Mouse (Mus musculus) liver, embryonic 13.5 days (tissue): ENCODE results near the gene Satb1. TPM values are rescaled to one million over a fixed set of nuclear protein-coding genes. Genes with fewer than 3 reads are reported as not detected.
A peak's percentile ranks its signal among the peaks of the same experiment; 100 is the strongest.

Source experiments
- ATAC-seq: fragments of 200-750 bp; cut with Nextera tagmentation; 2 replicates; pipeline ENCODE4 v1.8.0; 2017; ENCODE audit warnings: low read depth, mild to moderate bottlenecking, moderate number of reproducible peaks, moderate library complexity
- DNase-seq: peaks from one replicate; pipeline ENCODE4 v3.0.0; 2022
- H3K27ac ChIP-seq: fragments of 300-500 bp; sonication (generic); 2 replicates; pipeline ENCODE4 v1.5.1; 2015; ENCODE audit warnings: moderate library complexity, mild to moderate bottlenecking, inconsistent platforms
- H3K27me3 ChIP-seq: fragments of 300-500 bp; sonication (generic); 2 replicates; pipeline ENCODE4 v1.6.1; 2015; ENCODE audit warnings: mild to moderate bottlenecking, inconsistent platforms
- H3K36me3 ChIP-seq: fragments of 300-500 bp; sonication (generic); 2 replicates; pipeline ENCODE4 v1.6.1; 2015; ENCODE audit warnings: mild to moderate bottlenecking, inconsistent platforms
- H3K4me1 ChIP-seq: fragments of 300-500 bp; sonication (generic); replicated peaks from 2 replicates; pipeline ENCODE4 v1.6.1; 2015; ENCODE audit warnings: inconsistent platforms
- H3K4me2 ChIP-seq: fragments of 300-500 bp; sonication (generic); 2 replicates; pipeline ENCODE4 v1.6.1; 2015; ENCODE audit warnings: inconsistent platforms, mild to moderate bottlenecking, moderate library complexity
- H3K4me3 ChIP-seq: fragments of 300-500 bp; sonication (generic); replicated peaks from 2 replicates; pipeline ENCODE4 v1.5.1; 2015; ENCODE audit warnings: mild to moderate bottlenecking, inconsistent platforms
- H3K9ac ChIP-seq: fragments of 300-500 bp; sonication (generic); 2 replicates; pipeline ENCODE4 v1.6.1; 2015; ENCODE audit warnings: mild to moderate bottlenecking, inconsistent platforms
- H3K9me3 ChIP-seq: fragments of 300-500 bp; sonication (generic); replicated peaks from 2 replicates; pipeline ENCODE4 v1.6.1; 2016; ENCODE audit warnings: inconsistent platforms
- WGBS: fragments of 180-500 bp; shearing (Covaris S2); methylation state at CpG from one replicate; pipeline ENCODE4 v1.1.7; 2015; ENCODE audit not compliant: insufficient replicate concordance; 5-methylcytosine and 5-hydroxymethylcytosine counted together
- polyA plus RNA-seq: library from polyadenylated mRNA; unstranded; fragments of >200 nt; fragmentation: Nextera tagmentation; extraction: Ambion mirVana; gene quantifications from 2 replicates; pipeline ENCODE4 v1.2.1, GENCODE M21; 2015

The Satb1 gene
- polyA plus RNA-seq: 1.2 and 1.6 TPM in 2 replicates

DNA sequence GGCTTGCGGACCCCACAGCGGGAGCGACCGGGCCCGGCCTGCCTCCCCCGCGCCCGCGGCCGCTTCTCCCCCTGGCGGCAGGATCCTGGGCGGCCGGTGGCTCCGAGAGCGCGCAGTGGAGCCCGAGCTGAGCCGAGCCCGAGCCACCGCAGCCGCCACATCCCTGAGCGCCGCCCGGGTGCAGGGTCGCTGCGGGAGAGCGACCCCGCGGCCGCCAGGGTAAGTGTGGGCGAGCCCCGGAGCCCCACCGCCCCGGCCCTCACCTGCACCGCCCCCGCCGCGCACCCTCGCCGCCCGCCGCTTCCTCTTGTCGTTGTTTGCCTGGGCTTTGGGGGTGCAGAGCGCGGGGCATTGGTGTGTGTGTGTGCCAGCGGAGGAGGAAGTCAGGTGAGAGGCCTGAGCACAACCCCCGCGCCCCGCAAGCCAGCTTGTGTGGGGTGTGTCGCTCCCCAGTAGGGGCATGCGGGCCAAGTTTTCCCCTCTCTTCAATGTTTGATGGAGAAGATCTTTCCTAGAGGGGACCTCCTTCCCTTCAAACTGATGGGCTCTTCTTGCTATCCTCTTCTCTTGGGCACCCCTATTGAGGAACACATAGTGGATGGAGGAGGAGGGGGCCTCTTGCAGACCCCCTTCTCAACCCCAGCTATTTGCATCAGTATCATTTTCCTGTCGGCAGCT is at the start of gene Satb1:
TSS of gene Satb1 (minus strand) at position 391 of the 678 bp plus-strand sequence.
- ATAC-seq: no peak; the same call in none of the 2 replicates
- peaks cover 67% of the 10 kb centered on the region for H3K27me3 ChIP-seq
- H3K4me1 ChIP-seq: peaks cover 10% of the 10 kb centered on the region; the same call in 1 of the 2 replicates
- WGBS: under 1% methylated on average over 40 of the region's 52 CpGs
- peak within 1 kb of the TSS; percentile 76 for H3K4me2 ChIP-seq
- H3K36me3 ChIP-seq: no peaks in the 10 kb centered on the region
- H3K9ac ChIP-seq: peak within 1 kb of the TSS; percentile 39; the same call in 1 of the 2 replicates
- H3K27ac ChIP-seq: no peak within 1 kb of the TSS
- DNase-seq: no peak
- no peaks in the 10 kb centered on the region for H3K9me3 ChIP-seq
- H3K4me3 ChIP-seq: peak within 1 kb of the TSS; percentile 61

- no peak overlapping the region for H3K4me3 ChIP-seq
- H3K4me1 ChIP-seq: no peaks in the 10 kb centered on the region
- WGBS: 95% methylated on average over 12 of the region's 12 CpGs
- no peaks in the 10 kb centered on the region for H3K27me3 ChIP-seq
- H3K36me3 ChIP-seq: no peaks in the 10 kb centered on the region
- H3K27ac ChIP-seq: no peak overlapping the region
- no peak overlapping the region for H3K9ac ChIP-seq
- no peak for ATAC-seq
- DNase-seq: no peak
- H3K4me2 ChIP-seq: no peak overlapping the region
- H3K9me3 ChIP-seq: no peaks in the 10 kb centered on the region
These were observed 49.5 kb upstream of the Satb1 start for GRCm38 (mm10) chr17:51882566-51882965.

DNA sequence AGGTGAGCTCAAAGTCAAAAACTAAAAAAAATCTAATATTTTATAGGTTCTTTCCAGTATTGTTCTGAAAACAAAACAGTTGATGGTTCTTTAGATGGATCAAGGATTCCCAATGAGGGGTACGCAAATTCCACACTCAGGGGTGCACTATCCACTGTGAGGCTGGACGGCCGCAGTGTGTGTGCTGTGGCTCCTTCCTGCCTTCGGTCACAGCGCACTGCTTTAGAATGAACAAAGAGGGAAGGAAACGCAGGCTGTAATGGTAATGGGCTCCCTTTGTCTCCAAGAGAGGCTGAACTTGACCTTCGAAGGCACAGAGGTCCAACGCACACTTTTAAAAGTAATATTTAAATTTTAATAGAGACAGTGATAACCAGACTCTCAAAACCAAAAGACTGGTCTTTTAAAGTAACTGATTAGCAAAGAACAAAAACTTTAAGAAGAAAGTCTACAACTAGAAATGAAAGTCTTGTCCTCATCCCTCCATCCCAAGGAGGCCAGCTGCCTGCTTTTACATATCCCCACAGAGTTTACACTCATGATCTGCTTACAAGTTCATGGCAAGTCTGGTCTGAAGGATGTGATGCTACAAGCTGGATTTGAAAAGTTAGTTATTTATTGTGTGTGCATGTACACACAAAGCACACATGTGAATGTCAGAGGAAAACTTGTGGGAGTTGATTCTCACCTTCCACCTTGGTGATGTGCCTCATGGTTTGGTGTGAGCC is 48.0 kb upstream of the Satb1 start:
- no peak overlapping the region for H3K4me3 ChIP-seq
- DNase-seq (no peak), ATAC-seq (no peak)
- no peaks in the 10 kb centered on the region for H3K36me3 ChIP-seq
- no peaks in the 10 kb centered on the region for H3K9me3 ChIP-seq
- 54% methylated on average over 8 of the region's 8 CpGs for WGBS
- no peak overlapping the region for H3K27ac ChIP-seq
- H3K27me3 ChIP-seq: no peaks in the 10 kb centered on the region
- no peak overlapping the region for H3K9ac ChIP-seq
- no peaks in the 10 kb centered on the region for H3K4me1 ChIP-seq
- no peak overlapping the region for H3K4me2 ChIP-seq

DNA sequence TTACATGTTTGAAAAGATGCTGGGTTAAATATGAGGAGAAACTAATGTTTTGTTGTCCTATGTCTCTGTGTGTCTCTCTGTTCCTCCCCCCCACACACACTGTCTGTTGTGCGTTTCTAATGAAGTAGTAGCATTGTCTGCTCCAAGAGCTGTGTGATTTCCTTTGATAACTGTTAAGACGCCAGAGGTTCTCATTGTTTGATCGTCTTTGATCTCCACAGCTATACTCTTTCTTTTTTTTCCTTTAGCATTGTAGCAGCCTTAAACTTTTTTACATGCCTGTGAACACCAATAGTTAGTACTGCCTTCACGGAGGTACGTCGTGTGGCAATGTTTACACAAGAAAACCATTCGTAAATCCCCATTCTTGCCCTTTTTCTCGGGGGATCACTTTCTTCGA is 47.1 kb upstream of the Satb1 start:
- no peaks in the 10 kb centered on the region for H3K9me3 ChIP-seq
- H3K4me2 ChIP-seq: no peak overlapping the region
- WGBS: 61% methylated on average over 9 of the region's 9 CpGs
- no peaks in the 10 kb centered on the region for H3K27me3 ChIP-seq
- ATAC-seq (no peak), DNase-seq (no peak)
- no peak overlapping the region for H3K4me3 ChIP-seq
- no peaks in the 10 kb centered on the region for H3K4me1 ChIP-seq
- H3K9ac ChIP-seq: no peak overlapping the region
- no peaks in the 10 kb centered on the region for H3K36me3 ChIP-seq
- no peak overlapping the region for H3K27ac ChIP-seq

- DNase-seq: no peak
- H3K9ac ChIP-seq: no peak overlapping the region
- no peaks in the 10 kb centered on the region for H3K27me3 ChIP-seq
- H3K9me3 ChIP-seq: no peaks in the 10 kb centered on the region
- no peak overlapping the region for H3K4me3 ChIP-seq
- H3K4me2 ChIP-seq: no peak overlapping the region
- WGBS: 66% methylated on average over 5 of the region's 5 CpGs
- H3K36me3 ChIP-seq: no peaks in the 10 kb centered on the region
- no peak for ATAC-seq
- no peak overlapping the region for H3K27ac ChIP-seq
- H3K4me1 ChIP-seq: no peaks in the 10 kb centered on the region
These were observed 46.6 kb upstream of the Satb1 start for GRCm38 (mm10) chr17:51879736-51880135.

GRCm38 (mm10) chr17:51879171-51879570 is 46.1 kb upstream of the Satb1 start:
- no peaks in the 10 kb centered on the region for H3K27me3 ChIP-seq
- DNase-seq: no peak
- no peaks in the 10 kb centered on the region for H3K4me1 ChIP-seq
- WGBS: 58% methylated on average over 2 of the region's 2 CpGs
- H3K27ac ChIP-seq: no peak overlapping the region
- no peaks in the 10 kb centered on the region for H3K36me3 ChIP-seq
- ATAC-seq: no peak
- H3K4me2 ChIP-seq: no peak overlapping the region
- no peak overlapping the region for H3K4me3 ChIP-seq
- H3K9me3 ChIP-seq: no peaks in the 10 kb centered on the region
- H3K9ac ChIP-seq: no peak overlapping the region

GRCm38 (mm10) chr17:51876471-51876870 is 43.4 kb upstream of the Satb1 start:
- ATAC-seq: no peak
- Histone ChIP-seq H3K27me3 (no peaks in the 10 kb centered on the region), H3K4me1 (no peaks in the 10 kb centered on the region), H3K9me3 (no peaks in the 10 kb centered on the region), H3K9ac (no peak overlapping the region), H3K36me3 (no peaks in the 10 kb centered on the region), H3K27ac (no peak overlapping the region), H3K4me2 (no peak overlapping the region), H3K4me3 (no peak overlapping the region)
- WGBS: 70% methylated on average over 5 of the region's 5 CpGs
- no peak for DNase-seq

- Histone ChIP-seq H3K36me3 (no peaks in the 10 kb centered on the region), H3K9me3 (no peaks in the 10 kb centered on the region), H3K27me3 (no peaks in the 10 kb centered on the region), H3K9ac (no peak overlapping the region), H3K4me2 (no peak overlapping the region), H3K27ac (no peak overlapping the region), H3K4me3 (no peak overlapping the region), H3K4me1 (no peaks in the 10 kb centered on the region)
- DNase-seq: no peak
- 66% methylated on average over 4 of the region's 4 CpGs for WGBS
- no peak for ATAC-seq
These were observed 24.5 kb upstream of the Satb1 start for GRCm38 (mm10) chr17:51857616-51858015.

DNA sequence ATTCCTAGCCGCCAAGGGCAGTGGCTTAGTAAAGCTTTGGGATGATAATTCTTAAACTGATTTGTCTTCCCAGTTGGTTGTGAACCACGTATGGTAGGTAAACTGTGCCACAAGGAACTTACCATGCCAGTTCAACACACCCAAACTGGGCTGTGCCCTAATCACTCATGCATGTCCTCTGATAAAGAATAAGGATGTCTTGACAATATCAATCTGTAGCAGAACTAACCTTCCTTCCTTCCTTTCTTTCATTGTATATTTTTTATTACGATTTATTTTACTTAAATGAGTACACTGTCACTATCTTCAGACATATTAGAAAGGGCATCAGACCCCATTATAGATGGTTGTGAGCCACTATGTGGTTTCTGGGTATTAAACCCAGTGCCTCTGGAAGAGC is 23.2 kb upstream of the Satb1 start:
- Histone ChIP-seq H3K27ac (no peak overlapping the region), H3K9ac (no peak overlapping the region), H3K36me3 (no peaks in the 10 kb centered on the region), H3K4me1 (no peaks in the 10 kb centered on the region), H3K4me3 (no peak overlapping the region), H3K4me2 (no peak overlapping the region), H3K27me3 (no peaks in the 10 kb centered on the region), H3K9me3 (no peaks in the 10 kb centered on the region)
- ATAC-seq: no peak
- DNase-seq: no peak
- 59% methylated on average over 3 of the region's 3 CpGs for WGBS

DNA sequence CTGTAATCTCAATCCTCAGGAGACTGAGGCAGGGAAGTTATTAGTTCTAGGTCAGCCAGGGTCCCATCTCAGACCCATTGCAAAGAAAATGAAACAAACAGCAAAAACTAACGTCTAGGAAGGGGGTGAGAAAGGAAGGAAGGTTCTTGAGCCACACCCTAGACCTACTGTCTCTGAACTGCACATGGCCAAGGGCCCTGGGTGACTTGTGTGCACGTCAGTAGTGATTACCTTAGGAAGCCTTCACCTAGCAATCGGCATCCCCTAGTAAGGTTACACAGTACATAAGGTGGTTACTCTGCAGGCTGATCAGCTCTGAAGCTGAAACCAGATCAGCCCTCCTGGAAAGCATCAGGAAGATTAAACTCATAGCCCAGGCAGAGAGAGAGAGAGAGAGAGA is 22.2 kb upstream of the Satb1 start:
- Histone ChIP-seq H3K9ac (no peak overlapping the region), H3K4me1 (no peaks in the 10 kb centered on the region), H3K27me3 (no peaks in the 10 kb centered on the region), H3K4me2 (no peak overlapping the region), H3K9me3 (no peaks in the 10 kb centered on the region), H3K36me3 (no peaks in the 10 kb centered on the region), H3K4me3 (no peak overlapping the region), H3K27ac (no peak overlapping the region)
- WGBS: 51% methylated on average over 3 of the region's 3 CpGs
- DNase-seq: no peak
- no peak for ATAC-seq

GRCm38 (mm10) chr17:51853952-51854351 is 20.9 kb upstream of the Satb1 start:
- WGBS: 42% methylated on average over 5 of the region's 5 CpGs
- H3K27me3 ChIP-seq: no peaks in the 10 kb centered on the region

DNA sequence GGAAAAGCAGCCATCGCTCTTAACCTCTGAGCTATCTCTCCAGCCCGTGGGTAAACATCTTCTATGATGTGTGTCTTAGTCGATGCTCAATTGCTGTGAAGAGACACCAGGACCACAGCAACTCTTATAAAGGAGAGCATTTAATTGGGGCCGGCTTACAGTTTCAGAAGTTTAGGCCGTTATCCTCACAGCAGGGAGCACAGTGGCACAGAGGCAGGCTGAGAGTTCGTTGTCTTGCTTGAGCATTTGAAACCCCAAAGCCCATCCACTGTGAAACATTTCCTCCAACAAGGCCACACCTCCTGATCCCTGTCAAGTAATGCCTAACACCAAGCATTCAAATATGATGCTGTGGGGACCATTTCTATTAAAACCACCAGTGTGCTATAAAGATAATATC is 7.5 kb upstream of the Satb1 start:
- DNase-seq: no peak
- no peak overlapping the region for H3K9ac ChIP-seq
- no peak overlapping the region for H3K4me2 ChIP-seq
- no peak overlapping the region for H3K4me3 ChIP-seq
- no peaks in the 10 kb centered on the region for H3K9me3 ChIP-seq
- no peaks in the 10 kb centered on the region for H3K36me3 ChIP-seq
- WGBS: 69% methylated on average over 6 of the region's 6 CpGs
- H3K4me1 ChIP-seq: no peaks in the 10 kb centered on the region
- H3K27ac ChIP-seq: no peak overlapping the region
- ATAC-seq: no peak
- H3K27me3 ChIP-seq: peaks cover 6% of the 10 kb centered on the region

More at GRCm38 (mm10) chr17:51853952-51854351, 20.9 kb upstream of the Satb1 start:
- Histone ChIP-seq H3K4me3 (no peak overlapping the region), H3K9ac (no peak overlapping the region), H3K4me2 (no peak overlapping the region), H3K4me1 (no peaks in the 10 kb centered on the region), H3K27ac (no peak overlapping the region), H3K9me3 (no peaks in the 10 kb centered on the region), H3K36me3 (no peaks in the 10 kb centered on the region)
- ATAC-seq (no peak), DNase-seq (no peak)
